ENCODE assay signal across 29 mouse cellular contexts in genomic region chr3:6137374-6137773, GRCm38 (mm10).
DNase-seq lines count a peak whose midpoint lies in the region; ATAC-seq lines count a peak whose summit lies in the region.
"Had no signal": no experiment of that assay in that cellular context is flagged by ENCODE, and none has a peak within 500 bp of the region (broad histone marks: within the 10 kb centered on the region; RNA-seq: fewer than 3 reads in every experiment).

No protein-coding gene starts in this region.

- H3K4me1 ChIP-seq in midbrain, embryonic 14.5 days (ENCODE audit: control insufficient read depth, insufficient read depth, low read length) = no peaks in the 10 kb centered on the region
- H3K4me1 ChIP-seq in midbrain, embryonic 11.5 days (ENCODE audit: control insufficient read depth, insufficient read depth, low read length) = no peaks in the 10 kb centered on the region
- H3K4me1 ChIP-seq: embryonic facial prominence, embryonic 15.5 days; forebrain, embryonic 10.5 days; heart, embryonic 13.5 days; hindbrain, embryonic 15.5 days; intestine, embryonic 15.5 days; limb, embryonic 12.5 days; midbrain, embryonic 12.5 days; neural tube, embryonic 12.5 days had no signal

- 93% methylated on average over 17 of the region's 17 CpGs for WGBS in midbrain, embryonic 14.5 days
- 97% methylated on average over 17 of the region's 17 CpGs for WGBS in midbrain, embryonic 11.5 days

- DNase-seq in gastrocnemius, postnatal 10 days = peak; percentile 4
- DNase-seq in gastrocnemius, adult 18-20 months (ENCODE audit: low spot score) = no peak
- DNase-seq in midbrain, embryonic 14.5 days = no peak
- DNase-seq in midbrain, embryonic 11.5 days (ENCODE audit: low spot score, missing footprints) = no peak
- peak; percentile 28 for DNase-seq in R1 (ENCODE audit: low read depth, low spot score)
- DNase-seq in testis, postnatal 10 days (ENCODE audit: low spot score) = peak; percentile 36
- DNase-seq: adrenal gland, adult 8-10 months; B cell, adult 2 months; cerebellum, adult 8-10 months; embryo, embryonic 11 days; heart, adult 11 months; kidney, adult 8-10 months; kidney, postnatal 4 days; lung, adult 18-20 months; lung, postnatal 10 days; right cerebral cortex, postnatal 14 days; thymus, adult 18-20 months; thymus, postnatal 4 days had no signal

- H3K9me3 ChIP-seq in midbrain, embryonic 14.5 days (ENCODE audit: control insufficient read depth, low read length) = no peaks in the 10 kb centered on the region
- no peaks in the 10 kb centered on the region for H3K9me3 ChIP-seq in midbrain, embryonic 11.5 days (ENCODE audit: control insufficient read depth, low read length)
- H3K9me3 ChIP-seq: hindbrain, embryonic 15.5 days; intestine, embryonic 15.5 days; midbrain, embryonic 12.5 days; neural tube, embryonic 12.5 days had no signal

- H3K36me3 ChIP-seq in midbrain, embryonic 14.5 days (ENCODE audit: control insufficient read depth, insufficient read depth, low read length) = no peaks in the 10 kb centered on the region
- no peaks in the 10 kb centered on the region for H3K36me3 ChIP-seq in midbrain, embryonic 11.5 days (ENCODE audit: control insufficient read depth, insufficient read depth, low read length)
- H3K36me3 ChIP-seq: embryonic facial prominence, embryonic 15.5 days; forebrain, embryonic 10.5 days; heart, embryonic 13.5 days; hindbrain, embryonic 15.5 days; intestine, embryonic 15.5 days; limb, embryonic 12.5 days; midbrain, embryonic 12.5 days; neural tube, embryonic 12.5 days had no signal

- H3K4me2 ChIP-seq in midbrain, embryonic 14.5 days (ENCODE audit: low read length) = no peak overlapping the region
- H3K4me2 ChIP-seq in midbrain, embryonic 11.5 days = no peak overlapping the region
- H3K4me2 ChIP-seq: embryonic facial prominence, embryonic 15.5 days; heart, embryonic 13.5 days; hindbrain, embryonic 15.5 days; intestine, embryonic 15.5 days; limb, embryonic 12.5 days; liver, embryonic 11.5 days; midbrain, embryonic 12.5 days; neural tube, embryonic 12.5 days had no signal

- no peak overlapping the region for H3K9ac ChIP-seq in midbrain, embryonic 14.5 days (replicated peaks; ENCODE audit: low read length)
- no peak overlapping the region for H3K9ac ChIP-seq in midbrain, embryonic 11.5 days (ENCODE audit: low read length)
- H3K9ac ChIP-seq: embryonic facial prominence, embryonic 15.5 days; heart, embryonic 13.5 days; hindbrain, embryonic 15.5 days; intestine, embryonic 15.5 days; limb, embryonic 12.5 days; midbrain, embryonic 12.5 days; neural tube, embryonic 12.5 days had no signal

- 0 out of 2 replicates have a peak, but pooled peaks have one; percentile 11 for ATAC-seq in midbrain, embryonic 14.5 days (ENCODE audit: low FRiP score, low TSS enrichment)
- no peak for ATAC-seq in midbrain, embryonic 11.5 days (ENCODE audit: low FRiP score)
- ATAC-seq in CD4-positive, CD25-positive, alpha-beta regulatory T cell, adult 4 months = no peak
- ATAC-seq in granulocyte monocyte progenitor cell, adult 5-6 weeks (replicated peaks; ENCODE audit: poor library complexity, severe bottlenecking) = no peak
- ATAC-seq: intestine, embryonic 15.5 days had no signal

- no peak overlapping the region for H3K4me3 ChIP-seq in midbrain, embryonic 14.5 days (replicated peaks; ENCODE audit: low read depth, low read length)
- H3K4me3 ChIP-seq in midbrain, embryonic 11.5 days (ENCODE audit: low read depth, low read length) = no peak overlapping the region
- H3K4me3 ChIP-seq: embryonic facial prominence, embryonic 15.5 days; forebrain, embryonic 10.5 days; heart, embryonic 13.5 days; hindbrain, embryonic 15.5 days; intestine, embryonic 15.5 days; limb, embryonic 12.5 days; midbrain, embryonic 12.5 days; neural tube, embryonic 12.5 days had no signal

- H3K27me3 ChIP-seq in midbrain, embryonic 14.5 days (ENCODE audit: control insufficient read depth, insufficient read depth, low read length) = no peaks in the 10 kb centered on the region
- no peaks in the 10 kb centered on the region for H3K27me3 ChIP-seq in midbrain, embryonic 11.5 days (ENCODE audit: control insufficient read depth, insufficient read depth, low read length)
- H3K27me3 ChIP-seq: embryonic facial prominence, embryonic 15.5 days; heart, embryonic 13.5 days; hindbrain, embryonic 15.5 days; intestine, embryonic 15.5 days; limb, embryonic 12.5 days; midbrain, embryonic 12.5 days; neural tube, embryonic 12.5 days had no signal

- no peak overlapping the region for H3K27ac ChIP-seq in midbrain, embryonic 14.5 days (replicated peaks; ENCODE audit: low read depth, low read length)
- no peak overlapping the region for H3K27ac ChIP-seq in midbrain, embryonic 11.5 days (ENCODE audit: low read depth, low read length)
- H3K27ac ChIP-seq: embryonic facial prominence, embryonic 15.5 days; forebrain, embryonic 10.5 days; heart, embryonic 13.5 days; hindbrain, embryonic 15.5 days; intestine, embryonic 15.5 days; limb, embryonic 12.5 days; midbrain, embryonic 12.5 days; neural tube, embryonic 12.5 days had no signal

Comparison
In these comparisons a context has a peak if more than half of its experiments do, and no peak if none do; other contexts are left out.
1. DNase-seq: peak in gastrocnemius, postnatal 10 days (single experiment), R1 (single experiment) and testis, postnatal 10 days (single experiment); none in gastrocnemius, adult 18-20 months (single experiment), midbrain, embryonic 14.5 days (single experiment) and midbrain, embryonic 11.5 days (single experiment).